Comparison of ENCODE assay signal across 9 mouse cellular contexts in genomic region chr17:30574783-30575075, GRCm38 (mm10). TPM values are rescaled to one million over a fixed set of nuclear protein-coding genes. Genes with fewer than 3 reads are reported as not detected.
DNase-seq lines count a peak whose midpoint lies in the region; ATAC-seq lines count a peak whose summit lies in the region.
"Had no signal": no experiment of that assay in that cellular context is flagged by ENCODE, and none has a peak within 500 bp of the region (broad histone marks: within the 10 kb centered on the region; RNA-seq: fewer than 3 reads in every experiment).

No protein-coding gene starts in this region.

- 0 out of 2 replicates have a peak overlapping the region, but pooled peaks have one; percentile 5 for H3K27ac ChIP-seq in liver, embryonic 11.5 days (ENCODE audit: low read depth, low read length)
- H3K27ac ChIP-seq in embryonic facial prominence, embryonic 14.5 days (replicated peaks; ENCODE audit: low read depth, low read length): no peak overlapping the region
- H3K27ac ChIP-seq in limb, embryonic 15.5 days: no peak overlapping the region

- ATAC-seq in liver, embryonic 11.5 days (replicated peaks; ENCODE audit: low FRiP score): no peak
- ATAC-seq in embryonic facial prominence, embryonic 14.5 days (ENCODE audit: low read depth): no peak
- ATAC-seq in limb, embryonic 15.5 days (ENCODE audit: insufficient number of reproducible peaks, low FRiP score, low TSS enrichment, low read depth): no peak
- ATAC-seq in activated CD4-positive, CD25-positive, alpha-beta regulatory T cell, adult 4 months: no peak

- H3K4me2 ChIP-seq in liver, embryonic 11.5 days: peak overlapping the region; percentile 88
- H3K4me2 ChIP-seq in embryonic facial prominence, embryonic 14.5 days (ENCODE audit: low read depth, low read length): peak overlapping the region; percentile 81
- no peak overlapping the region for H3K4me2 ChIP-seq in limb, embryonic 15.5 days

- no peaks in the 10 kb centered on the region for H3K27me3 ChIP-seq in liver, embryonic 11.5 days (replicated peaks; ENCODE audit: control insufficient read depth, insufficient read depth, low read length)
- no peaks in the 10 kb centered on the region for H3K27me3 ChIP-seq in embryonic facial prominence, embryonic 14.5 days (replicated peaks; ENCODE audit: control insufficient read depth, insufficient read depth, low read length)
- no peaks in the 10 kb centered on the region for H3K27me3 ChIP-seq in limb, embryonic 15.5 days
- H3K27me3 ChIP-seq in splenic B cell, adult 2 months (ENCODE audit: control insufficient read depth, insufficient read depth, low read length, poor library complexity, severe bottlenecking): no peaks in the 10 kb centered on the region

- no peak for DNase-seq in liver, embryonic 11.5 days (ENCODE audit: low spot score)
- DNase-seq in liver: no peak
- no peak for DNase-seq in embryonic facial prominence, embryonic 14.5 days (ENCODE audit: low spot score)
- peak; percentile 22 for DNase-seq in splenic B cell, adult 2 months (ENCODE audit: low read depth, low spot score)
- no peak for DNase-seq in retina, embryonic 14.5 days (ENCODE audit: low spot score)
- DNase-seq in left cerebral cortex, adult 9 months (ENCODE audit: low spot score in 2 of 2): no peak
- DNase-seq: adrenal gland, adult 2 months had no signal

- no peaks in the 10 kb centered on the region for H3K36me3 ChIP-seq in liver, embryonic 11.5 days (ENCODE audit: control insufficient read depth, insufficient read depth, low read length)
- H3K36me3 ChIP-seq in embryonic facial prominence, embryonic 14.5 days (ENCODE audit: control insufficient read depth, insufficient read depth, low read length): no peaks in the 10 kb centered on the region
- no peaks in the 10 kb centered on the region for H3K36me3 ChIP-seq in limb, embryonic 15.5 days
- H3K36me3 ChIP-seq in splenic B cell, adult 2 months (ENCODE audit: control insufficient read depth, insufficient read depth, low read length, poor library complexity, severe bottlenecking): no peaks in the 10 kb centered on the region

- peaks cover 24% of the 10 kb centered on the region for H3K4me1 ChIP-seq in liver, embryonic 11.5 days (replicated peaks; ENCODE audit: control insufficient read depth, insufficient read depth, low read length)
- peaks cover 12% of the 10 kb centered on the region for H3K4me1 ChIP-seq in embryonic facial prominence, embryonic 14.5 days (ENCODE audit: control insufficient read depth, insufficient read depth, low read length)
- H3K4me1 ChIP-seq in limb, embryonic 15.5 days: peaks cover 21% of the 10 kb centered on the region

- H3K4me3 ChIP-seq in liver, embryonic 11.5 days (ENCODE audit: low read depth, low read length): peak overlapping the region; percentile 80
- H3K4me3 ChIP-seq in embryonic facial prominence, embryonic 14.5 days (ENCODE audit: low read depth, low read length): peak overlapping the region; percentile 72
- peak overlapping the region; percentile 80; the same call in 1 of the 2 replicates for H3K4me3 ChIP-seq in limb, embryonic 15.5 days

- 41% methylated on average over 8 of the region's 8 CpGs for WGBS in liver, embryonic 11.5 days
- WGBS in embryonic facial prominence, embryonic 14.5 days: 75% methylated on average over 8 of the region's 8 CpGs
- WGBS in limb, embryonic 15.5 days: 58% methylated on average over 8 of the region's 8 CpGs

- H3K9ac ChIP-seq in liver, embryonic 11.5 days (ENCODE audit: low read depth, low read length): 0 out of 2 replicates have a peak overlapping the region, but pooled peaks have one; percentile 43
- H3K9ac ChIP-seq in embryonic facial prominence, embryonic 14.5 days (ENCODE audit: low read depth, low read length): peak overlapping the region; percentile 81
- no peak overlapping the region for H3K9ac ChIP-seq in limb, embryonic 15.5 days

- no peaks in the 10 kb centered on the region for H3K9me3 ChIP-seq in liver, embryonic 11.5 days (ENCODE audit: control insufficient read depth, low read length)
- no peaks in the 10 kb centered on the region for H3K9me3 ChIP-seq in embryonic facial prominence, embryonic 14.5 days (ENCODE audit: control insufficient read depth, low read length)
- H3K9me3 ChIP-seq in limb, embryonic 15.5 days: no peaks in the 10 kb centered on the region

RNA-seq across cellular contexts. Expression of gene Btbd9, which starts 1.6 kb away (rescaled TPM):
- 28.6 and 33.4 TPM in 2 replicates for polyA plus RNA-seq in liver, embryonic 11.5 days (2014; fragmentation: Nextera tagmentation; extraction: Ambion mirVana)
- 38.0 and 52.7 TPM in 2 replicates for polyA plus RNA-seq in embryonic facial prominence, embryonic 14.5 days (2014; fragmentation: Nextera tagmentation; extraction: Ambion mirVana)
- 54.5 and 55.0 TPM in 2 replicates for polyA plus RNA-seq in limb, embryonic 15.5 days (2015; fragmentation: Nextera tagmentation; extraction: Ambion mirVana)
- 10 to 100 TPM; 51.2 to 51.6 TPM for polyA plus RNA-seq in activated CD4-positive, CD25-positive, alpha-beta regulatory T cell, adult 4 months (2017; shearing (Covaris generic))

RNA-seq across cellular contexts. Expression of gene Dnah8, which starts 49.4 kb away (rescaled TPM):
- polyA plus RNA-seq in liver, embryonic 11.5 days (2014; fragmentation: Nextera tagmentation; extraction: Ambion mirVana): 4.4 and 4.7 TPM in 2 replicates
- polyA plus RNA-seq in embryonic facial prominence, embryonic 14.5 days (2014; fragmentation: Nextera tagmentation; extraction: Ambion mirVana): 2.9 and 4.1 TPM in 2 replicates
- polyA plus RNA-seq in limb, embryonic 15.5 days (2015; fragmentation: Nextera tagmentation; extraction: Ambion mirVana): 1.3 and 1.4 TPM in 2 replicates
- polyA plus RNA-seq in activated CD4-positive, CD25-positive, alpha-beta regulatory T cell, adult 4 months (2017; shearing (Covaris generic)): 10 to 100 TPM; 15.6 to 23.1 TPM

RNA-seq across cellular contexts. Expression of gene Glo1, which starts 51.9 kb away (rescaled TPM):
- 310 and 314 TPM in 2 replicates for polyA plus RNA-seq in liver, embryonic 11.5 days (2014; fragmentation: Nextera tagmentation; extraction: Ambion mirVana)
- 214 and 221 TPM in 2 replicates for polyA plus RNA-seq in embryonic facial prominence, embryonic 14.5 days (2014; fragmentation: Nextera tagmentation; extraction: Ambion mirVana)
- 186 TPM in 2 replicates for polyA plus RNA-seq in limb, embryonic 15.5 days (2015; fragmentation: Nextera tagmentation; extraction: Ambion mirVana)
- polyA plus RNA-seq in activated CD4-positive, CD25-positive, alpha-beta regulatory T cell, adult 4 months (2017; shearing (Covaris generic)): 100 to 1,000 TPM; 117 to 142 TPM
